Mouse (Mus musculus) stomach, embryonic 14.5 days (tissue): ENCODE measurements around the gene 2700081O15Rik. TPM values are rescaled to one million over a fixed set of nuclear protein-coding genes. Genes with fewer than 3 reads are reported as not detected.

Experiments used
- ATAC-seq: fragments of 200-750 bp; cut with Nextera tagmentation; 2 replicates; pipeline ENCODE4 v1.8.0; 2017; ENCODE audit warnings: low read depth, moderate TSS enrichment; ENCODE audit not compliant: insufficient number of reproducible peaks, insufficient read depth, low FRiP score
- H3K27ac ChIP-seq: fragments of 300-500 bp; sonication (generic); 2 replicates; pipeline ENCODE4 v1.5.1; 2014; ENCODE audit warnings: mild to moderate bottlenecking, low read length, moderate library complexity, mixed read lengths
- H3K27me3 ChIP-seq: fragments of 300-500 bp; sonication (generic); 2 replicates; pipeline ENCODE4 v1.6.1; 2014; ENCODE audit warnings: low read length, control low read depth, mixed read lengths; ENCODE audit not compliant: control insufficient read depth, insufficient read depth
- H3K36me3 ChIP-seq: fragments of 300-500 bp; sonication (generic); 2 replicates; pipeline ENCODE4 v1.6.1; 2014; ENCODE audit warnings: mild to moderate bottlenecking, control low read depth, low read length, moderate library complexity, mixed read lengths; ENCODE audit not compliant: control insufficient read depth, insufficient read depth
- H3K4me1 ChIP-seq: fragments of 300-500 bp; sonication (generic); 2 replicates; pipeline ENCODE4 v1.6.1; 2014; ENCODE audit warnings: low read length, control low read depth, mixed read lengths; ENCODE audit not compliant: control insufficient read depth, insufficient read depth
- H3K4me2 ChIP-seq: fragments of 300-500 bp; sonication (generic); replicated peaks from 2 replicates; pipeline ENCODE4 v1.6.1; 2014; ENCODE audit warnings: low read depth, low read length, control low read depth
- H3K4me3 ChIP-seq: fragments of 300-500 bp; sonication (generic); 2 replicates; pipeline ENCODE4 v1.5.1; 2014; ENCODE audit warnings: low read depth, low read length, control low read depth
- H3K9ac ChIP-seq: fragments of 300-500 bp; sonication (generic); replicated peaks from 2 replicates; pipeline ENCODE4 v1.6.1; 2014; ENCODE audit warnings: low read depth, mild to moderate bottlenecking, control low read depth, low read length, moderate library complexity, mixed read lengths
- H3K9me3 ChIP-seq: fragments of 300-500 bp; sonication (generic); 2 replicates; pipeline ENCODE4 v1.6.1; 2016; ENCODE audit warnings: low read depth, low read length, control low read depth; ENCODE audit not compliant: control insufficient read depth
- WGBS: fragments of 180-500 bp; shearing (Covaris S2); extraction: QIAGEN DNeasy Blood & Tissue Kit; methylation state at CpG from one replicate; pipeline ENCODE4 v1.1.7; 2014; 5-methylcytosine and 5-hydroxymethylcytosine counted together
- polyA plus RNA-seq: library from polyadenylated mRNA; unstranded; fragments of >200 nt; fragmentation: Nextera tagmentation; extraction: Ambion mirVana; gene quantifications from 2 replicates; pipeline ENCODE4 v1.2.1, GENCODE M21; 2014

The 2700081O15Rik gene
- polyA plus RNA-seq, 1 experiment from 2014 or later: 13.8 TPM

DNA sequence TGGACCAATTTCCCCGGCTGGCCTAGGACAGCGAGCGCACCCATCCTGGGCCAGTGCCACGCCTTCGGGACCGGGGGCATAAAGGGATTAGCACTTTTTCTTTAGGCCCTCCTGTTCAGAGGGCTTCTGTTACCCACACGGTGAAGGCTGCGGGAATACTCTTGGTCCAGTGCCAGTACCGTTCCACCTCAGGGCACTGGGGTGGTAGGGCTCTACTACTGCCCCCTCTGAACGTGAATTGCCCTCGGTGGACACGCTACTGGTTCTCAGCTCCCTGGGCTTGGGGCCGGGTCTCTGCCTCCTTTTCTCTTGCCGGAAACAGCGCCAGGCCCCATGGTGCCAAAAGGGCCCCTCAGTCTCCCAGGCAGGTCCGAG, 6.2 kb downstream of the 2700081O15Rik start:
- H3K27ac ChIP-seq: peak overlapping the region; percentile 76; the same call in 1 of the 2 replicates
- H3K27me3 ChIP-seq: no peaks in the 10 kb centered on the region
- no peaks in the 10 kb centered on the region for H3K9me3 ChIP-seq
- H3K36me3 ChIP-seq: peaks cover 74% of the 10 kb centered on the region
- 44% methylated on average over 16 of the region's 16 CpGs for WGBS
- ATAC-seq: no peak
- peak overlapping the region; percentile 21 for H3K4me2 ChIP-seq
- no peak overlapping the region; the same call in 1 of the 2 replicates for H3K9ac ChIP-seq
- H3K4me3 ChIP-seq: 0 out of 2 replicates have a peak overlapping the region, but pooled peaks have one; percentile 7
- H3K4me1 ChIP-seq: peaks cover 53% of the 10 kb centered on the region

DNA sequence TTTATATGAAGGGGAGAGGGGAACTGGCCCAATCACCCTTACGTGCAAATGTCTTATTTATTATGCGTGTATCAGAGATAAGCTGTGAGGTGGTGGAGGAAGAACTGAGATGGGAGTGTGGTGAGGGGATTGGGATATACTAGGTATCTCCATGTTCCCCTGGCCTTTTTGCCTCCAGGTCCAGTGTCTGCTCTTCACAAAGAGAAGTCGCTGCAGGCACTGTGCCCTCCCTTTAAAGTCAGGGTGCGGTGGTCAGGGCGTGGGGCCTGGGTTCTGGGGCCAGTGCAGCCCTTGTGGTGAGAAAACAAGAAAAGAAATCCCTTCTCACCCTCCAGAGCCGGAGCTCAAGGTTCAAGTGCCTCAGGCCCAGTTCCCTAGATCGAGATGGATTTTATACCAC, 6.7 kb downstream of the 2700081O15Rik start:
- no peaks in the 10 kb centered on the region for H3K27me3 ChIP-seq
- WGBS: 76% methylated on average over 7 of the region's 7 CpGs
- H3K9ac ChIP-seq: no peak overlapping the region
- H3K4me1 ChIP-seq: peaks cover 48% of the 10 kb centered on the region
- H3K9me3 ChIP-seq: no peaks in the 10 kb centered on the region
- H3K36me3 ChIP-seq: peaks cover 75% of the 10 kb centered on the region
- ATAC-seq: no peak
- no peak overlapping the region for H3K27ac ChIP-seq
- H3K4me2 ChIP-seq: no peak overlapping the region
- no peak overlapping the region for H3K4me3 ChIP-seq

DNA sequence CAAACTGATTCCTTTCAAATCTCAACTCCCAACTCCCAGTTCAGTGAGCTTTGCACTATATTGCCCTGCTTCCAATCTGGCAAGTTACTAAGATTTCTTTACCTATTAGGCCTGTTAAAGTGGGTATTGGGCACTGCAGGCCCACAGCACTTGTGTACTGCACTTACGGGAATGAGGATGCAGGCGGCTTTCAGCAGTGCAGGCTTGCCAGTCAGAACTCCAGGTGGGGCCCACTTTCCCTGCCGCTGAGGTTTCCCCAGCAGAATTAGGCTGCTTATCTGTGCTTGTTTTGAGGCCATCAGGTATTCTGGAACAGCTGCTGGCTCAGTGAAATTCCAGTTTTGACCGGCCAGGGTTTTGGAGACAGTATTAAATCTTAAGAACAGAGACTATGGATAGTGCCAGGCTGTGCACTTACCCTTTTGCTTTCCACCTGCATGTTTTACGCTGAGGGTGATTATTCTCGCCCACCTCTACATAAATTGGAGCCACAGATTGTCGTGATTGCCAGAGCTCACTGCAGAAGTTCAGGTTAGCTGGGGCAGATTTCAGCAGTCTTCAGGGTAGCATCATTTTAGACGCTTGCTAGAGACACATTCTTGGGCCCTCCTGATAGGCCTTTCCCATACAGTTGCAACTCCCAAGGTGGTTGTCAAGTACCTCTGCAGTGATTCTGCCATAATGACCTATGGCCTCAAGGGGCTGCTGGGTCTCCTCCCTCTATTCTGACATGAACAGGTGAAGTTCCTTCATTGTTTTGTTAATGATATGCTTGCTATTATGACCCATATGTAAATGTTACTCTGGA, 7.4 kb downstream of the 2700081O15Rik start:
- Histone ChIP-seq H3K4me2 (no peak overlapping the region), H3K4me3 (no peak overlapping the region), H3K4me1 (peaks cover 41% of the 10 kb centered on the region), H3K27ac (no peak overlapping the region), H3K9me3 (no peaks in the 10 kb centered on the region), H3K27me3 (no peaks in the 10 kb centered on the region), H3K36me3 (peaks cover 79% of the 10 kb centered on the region), H3K9ac (no peak overlapping the region)
- no peak for ATAC-seq
- WGBS: 66% methylated on average over 8 of the region's 8 CpGs

DNA sequence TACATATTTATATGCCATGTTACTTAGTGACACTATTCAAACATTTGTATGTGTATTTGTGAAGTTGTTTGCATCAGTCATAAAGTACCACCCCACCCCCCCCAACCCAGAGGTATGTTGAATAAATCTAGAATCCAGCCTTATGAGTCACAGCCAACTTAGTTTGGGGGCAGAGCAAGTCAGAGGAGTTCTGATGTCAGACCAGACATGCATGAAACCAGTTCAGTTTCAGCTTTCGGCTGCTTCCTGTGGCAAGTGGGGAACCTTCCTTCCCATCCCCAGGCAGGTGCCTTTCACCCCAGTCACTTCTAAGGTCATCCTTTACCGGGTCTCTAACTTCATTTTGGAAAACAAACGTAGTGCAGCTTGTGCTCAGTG, 8.0 kb downstream of the 2700081O15Rik start:
- WGBS: 42% methylated on average over 3 of the region's 3 CpGs
- Histone ChIP-seq H3K27ac (no peak overlapping the region), H3K36me3 (peaks cover 76% of the 10 kb centered on the region)

DNA sequence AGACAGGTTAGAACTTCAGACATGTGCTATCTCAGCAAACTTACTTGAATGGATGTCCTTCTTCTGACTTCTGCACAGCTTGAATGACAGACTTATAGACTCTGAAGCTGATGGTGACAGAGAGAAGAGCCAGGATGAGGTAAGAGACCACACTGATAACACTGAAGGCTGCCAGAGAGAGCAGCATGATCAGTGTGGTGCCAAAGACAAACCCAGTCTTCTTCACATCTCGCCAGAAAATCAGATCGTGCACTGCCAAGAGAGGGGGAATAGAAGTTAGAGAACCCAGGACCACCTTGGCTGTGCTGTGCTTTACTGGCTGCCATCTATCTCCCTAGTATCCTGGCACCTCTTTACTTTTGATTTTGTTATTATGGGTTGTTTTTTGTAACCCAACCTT, 17.5 kb downstream of the 2700081O15Rik start:
- no peaks in the 10 kb centered on the region for H3K27me3 ChIP-seq

More for the DNA sequence above, 8.0 kb downstream of the 2700081O15Rik start:
- Histone ChIP-seq H3K9me3 (no peaks in the 10 kb centered on the region), H3K27me3 (no peaks in the 10 kb centered on the region), H3K4me3 (no peak overlapping the region), H3K4me2 (no peak overlapping the region), H3K4me1 (peaks cover 35% of the 10 kb centered on the region), H3K9ac (no peak overlapping the region)
- ATAC-seq: no peak

DNA sequence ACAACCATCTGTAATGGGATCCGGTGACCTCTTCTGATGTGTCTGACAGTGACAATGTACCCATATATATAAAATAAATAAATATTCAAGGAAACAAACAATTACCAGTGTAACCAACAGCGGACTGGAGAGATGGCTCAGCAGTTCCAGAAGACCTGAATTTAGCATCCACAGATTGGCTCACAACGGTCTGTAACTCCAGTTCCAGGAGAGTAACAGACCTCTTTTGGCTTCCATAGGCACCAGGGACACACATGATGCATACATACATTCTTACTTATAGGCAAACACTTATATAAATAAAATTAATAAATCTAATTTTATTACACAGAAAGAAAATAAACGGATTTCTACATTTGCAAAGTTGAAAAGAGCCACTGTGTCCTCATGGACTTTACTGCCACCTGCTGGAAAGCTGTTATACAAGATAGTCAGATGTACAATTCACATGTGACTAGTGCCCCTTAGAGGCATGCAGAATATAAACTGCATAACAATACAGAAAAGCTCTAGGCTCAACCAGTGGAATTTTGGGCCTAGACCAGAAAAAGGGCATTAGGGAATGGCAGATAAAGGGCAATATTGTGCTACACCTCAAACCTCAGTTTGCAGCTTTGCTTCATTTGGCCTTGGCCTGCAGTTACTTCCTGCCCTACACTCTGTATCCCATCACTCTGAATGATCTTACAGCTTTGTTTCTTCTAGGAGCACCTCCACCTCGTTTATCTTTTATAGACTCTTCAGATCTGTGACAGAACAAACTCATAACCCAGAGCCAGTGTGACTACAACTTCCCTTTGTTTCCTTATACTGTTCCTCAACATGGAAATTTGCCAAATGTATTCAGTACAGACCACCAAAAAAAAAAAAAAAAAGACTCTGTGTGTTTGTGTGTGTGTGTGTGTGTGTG, 18.9 kb downstream of the 2700081O15Rik start:
- Histone ChIP-seq H3K9ac (no peak overlapping the region), H3K4me2 (no peak overlapping the region), H3K27ac (no peak overlapping the region), H3K27me3 (no peaks in the 10 kb centered on the region), H3K9me3 (no peaks in the 10 kb centered on the region), H3K4me1 (peaks cover 7% of the 10 kb centered on the region; the same call in 1 of the 2 replicates), H3K36me3 (peaks cover 27% of the 10 kb centered on the region), H3K4me3 (no peak overlapping the region)
- 76% methylated on average over 5 of the region's 5 CpGs for WGBS
- ATAC-seq: no peak; the same call in 1 of the 2 replicates

More for the DNA sequence above, 17.5 kb downstream of the 2700081O15Rik start:
- peaks cover 4% of the 10 kb centered on the region; the same call in 1 of the 2 replicates for H3K4me1 ChIP-seq
- H3K9ac ChIP-seq: no peak overlapping the region
- H3K27ac ChIP-seq: no peak overlapping the region
- H3K4me3 ChIP-seq: no peak overlapping the region
- H3K9me3 ChIP-seq: no peaks in the 10 kb centered on the region
- ATAC-seq: no peak
- 87% methylated on average over 2 of the region's 2 CpGs for WGBS
- peaks cover 37% of the 10 kb centered on the region for H3K36me3 ChIP-seq
- H3K4me2 ChIP-seq: no peak overlapping the region

DNA sequence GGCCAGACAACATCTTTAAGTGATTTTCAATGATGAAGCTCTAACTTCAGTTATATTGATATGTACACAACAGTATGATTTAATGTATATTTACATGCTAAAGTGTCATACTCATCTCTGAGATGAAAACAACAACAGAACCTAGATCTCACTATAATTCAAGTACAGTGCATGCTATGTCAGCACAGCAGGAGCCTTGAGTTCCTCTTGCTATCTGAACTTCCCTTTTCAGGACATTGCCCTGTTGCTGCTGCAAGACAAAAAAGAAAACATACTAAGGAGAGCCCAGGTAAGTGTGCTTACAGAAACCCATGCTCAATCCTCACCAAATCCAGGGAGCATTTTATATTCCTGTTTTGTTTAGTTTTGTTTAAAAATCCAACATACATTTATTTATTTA, 20.9 kb downstream of the 2700081O15Rik start:
- peaks cover 12% of the 10 kb centered on the region for H3K36me3 ChIP-seq
- H3K27ac ChIP-seq: no peak overlapping the region
- H3K9me3 ChIP-seq: no peaks in the 10 kb centered on the region
- no peaks in the 10 kb centered on the region for H3K27me3 ChIP-seq
- no peak overlapping the region for H3K4me2 ChIP-seq
- H3K9ac ChIP-seq: no peak overlapping the region
- ATAC-seq: no peak
- no peak overlapping the region for H3K4me3 ChIP-seq
- peaks cover 8% of the 10 kb centered on the region; the same call in 1 of the 2 replicates for H3K4me1 ChIP-seq

DNA sequence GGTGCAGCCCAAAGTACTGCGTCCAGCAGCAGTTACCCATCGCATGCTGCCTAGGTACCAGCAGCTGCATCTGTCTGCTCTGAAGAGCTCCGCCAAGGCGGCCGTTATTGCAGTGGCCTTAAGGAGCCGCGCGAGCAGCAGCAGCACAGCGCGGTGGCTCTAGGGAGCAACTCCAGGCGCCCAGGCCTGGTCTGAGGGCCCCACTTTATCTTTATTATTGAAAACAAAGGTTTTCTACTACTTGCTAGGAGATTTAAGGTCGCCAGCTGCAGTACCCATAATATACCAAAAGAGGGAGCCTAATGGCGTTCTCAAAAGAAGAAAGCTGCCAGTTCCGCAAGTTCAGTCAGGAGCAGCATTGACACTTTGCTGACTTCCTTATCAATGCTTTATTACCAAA, 24.1 kb downstream of the 2700081O15Rik start:
- H3K27ac ChIP-seq: no peak overlapping the region

More for the DNA sequence above, 24.1 kb downstream of the 2700081O15Rik start:
- peaks cover 7% of the 10 kb centered on the region; the same call in 1 of the 2 replicates for H3K4me1 ChIP-seq
- no peak overlapping the region for H3K4me2 ChIP-seq
- H3K9ac ChIP-seq: no peak overlapping the region
- no peaks in the 10 kb centered on the region for H3K36me3 ChIP-seq
- no peak overlapping the region for H3K4me3 ChIP-seq
- no peaks in the 10 kb centered on the region for H3K9me3 ChIP-seq
- no peaks in the 10 kb centered on the region for H3K27me3 ChIP-seq
- 0 out of 2 replicates have a peak, but pooled peaks have one; percentile 33 for ATAC-seq
- WGBS: 62% methylated on average over 14 of the region's 14 CpGs
